Mouse (Mus musculus): ENCODE data around the gene Mrpl58.
A peak's percentile ranks its signal among the peaks of the same experiment; 100 is the strongest.
"Not testable (repeated sequence)": the region's sequence is repeated elsewhere in the genome, so short reads cannot be mapped to it uniquely, and the experiment has no call there.

The Mrpl58 gene

DNA sequence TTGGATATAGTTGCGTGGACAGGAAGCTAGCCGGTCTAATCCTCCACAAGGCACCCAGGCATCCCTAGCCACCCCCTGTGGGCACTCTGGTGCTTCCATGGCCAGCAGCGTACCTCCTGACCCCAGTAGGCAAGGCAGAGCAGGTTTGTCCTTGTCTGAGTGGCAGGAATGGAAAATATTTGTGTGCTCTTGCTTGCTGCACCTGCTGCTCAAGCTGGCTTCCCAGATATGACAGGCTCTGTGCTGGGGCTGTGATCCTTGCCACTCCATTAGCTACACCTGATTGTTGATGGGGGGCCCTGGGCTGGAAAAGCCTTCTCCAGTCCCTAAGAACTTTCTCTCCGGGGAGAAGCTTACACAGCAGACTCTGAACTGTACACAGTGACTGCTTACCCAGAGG lies 49.8 kb downstream of the Mrpl58 start:
- DNase-seq (ENCODE audit: inconsistent age in 2 of 2, low spot score in 1 of 2) = peak in 1 of 2 experiments; percentile 48

GRCm38 (mm10) chr11:115454822-115455221 lies 51.3 kb downstream of the Mrpl58 start:
- DNase-seq (ENCODE audit: inconsistent age in 2 of 2, low spot score in 1 of 2) = not testable (repeated sequence)

DNA sequence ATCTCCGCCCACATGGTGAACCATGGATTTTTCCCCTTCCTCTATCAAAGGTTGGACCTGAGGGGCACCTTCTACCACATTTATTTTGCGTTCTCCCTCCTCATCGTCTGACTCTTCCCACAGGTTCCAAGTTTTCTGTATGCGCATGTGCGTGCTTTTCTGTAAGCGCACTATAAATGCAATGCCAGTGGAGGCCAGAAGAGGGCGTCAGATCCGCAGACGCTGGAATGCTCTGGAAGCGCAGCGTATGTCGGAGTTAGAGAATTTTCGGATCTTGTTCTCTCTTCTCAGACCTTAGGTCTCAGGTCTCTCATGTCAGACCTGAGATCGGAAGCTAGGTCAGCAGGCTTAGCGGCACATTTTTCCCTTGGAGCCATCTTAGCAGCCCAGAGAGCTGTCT lies 52.1 kb downstream of the Mrpl58 start:
- no peak for DNase-seq (ENCODE audit: inconsistent age in 2 of 2, low spot score in 1 of 2)

DNA sequence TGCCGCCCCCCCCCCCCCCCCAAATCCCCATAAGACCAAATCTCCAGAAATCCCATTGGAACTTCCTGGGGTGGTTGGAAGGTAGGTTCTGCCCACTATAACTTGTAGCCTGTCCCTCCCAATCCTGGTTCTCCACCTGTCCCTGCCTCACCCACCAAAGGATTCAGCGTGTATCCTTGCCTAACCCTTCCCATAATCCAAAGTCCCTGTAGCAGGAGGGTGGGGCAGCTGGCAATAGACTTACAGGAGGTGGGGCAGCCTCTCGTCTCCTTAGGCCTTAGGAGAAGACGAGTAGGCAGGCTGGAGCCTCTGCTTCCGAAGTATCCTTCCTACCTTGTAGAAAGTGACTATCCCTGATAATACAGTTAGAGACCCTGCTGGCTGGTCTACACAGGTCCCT lies 52.6 kb downstream of the Mrpl58 start:
- no peak for DNase-seq (ENCODE audit: inconsistent age in 2 of 2, low spot score in 1 of 2)

DNA sequence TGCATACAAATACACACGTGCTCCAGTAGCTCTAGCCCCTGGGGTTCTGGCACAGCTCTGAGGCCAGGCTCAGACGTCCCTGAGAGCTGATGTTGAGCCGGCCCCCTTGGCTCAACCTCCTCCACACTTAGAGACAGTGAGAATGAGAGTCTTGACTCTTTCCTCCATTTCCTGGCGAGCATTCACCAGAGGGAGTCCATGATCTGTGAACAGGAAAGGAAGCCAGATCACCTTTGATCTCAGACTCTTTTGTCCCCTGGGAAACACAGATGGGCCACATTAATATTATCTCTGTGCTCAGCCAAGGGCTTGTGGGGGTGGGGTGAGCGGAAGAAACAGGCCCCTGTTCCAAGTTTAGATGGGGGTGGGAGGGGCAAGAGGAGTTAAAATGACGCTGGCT lies 53.9 kb downstream of the Mrpl58 start:
- no peak for DNase-seq (ENCODE audit: inconsistent age in 2 of 2, low spot score in 1 of 2)

- DNase-seq (ENCODE audit: inconsistent age in 2 of 2, low spot score in 1 of 2) = no peak
Measured at GRCm38 (mm10) chr11:115460976-115461375, 57.4 kb downstream of the Mrpl58 start.

DNA sequence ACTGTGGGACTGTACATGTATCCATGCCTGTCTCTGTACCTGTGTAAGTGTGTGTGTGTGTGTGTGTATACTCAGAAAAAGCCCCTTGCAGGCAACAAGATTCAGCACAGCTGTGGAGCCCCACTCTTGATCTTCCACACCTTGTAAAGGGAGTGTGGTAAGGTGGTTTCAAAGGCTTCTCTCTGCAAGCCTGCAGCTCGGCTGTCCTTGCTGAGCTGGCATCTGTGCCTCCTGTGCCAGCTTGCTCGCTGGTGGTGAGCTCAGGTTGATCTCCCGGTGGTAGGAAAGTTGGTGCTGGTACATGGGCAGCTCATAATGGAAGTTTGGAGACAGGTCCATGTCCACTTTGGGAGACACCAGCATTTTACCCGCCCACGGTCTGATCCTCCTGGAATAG lies 58.3 kb downstream of the Mrpl58 start:
- DNase-seq (ENCODE audit: inconsistent age in 2 of 2, low spot score in 1 of 2) = peak in 1 of 2 experiments; percentile 27

Measured in adrenal gland, adult (tissue).